Mouse (Mus musculus) embryonic facial prominence, embryonic 10.5 days (tissue): Measurements from ENCODE around the gene Ugcg. TPM values are rescaled to one million over a fixed set of nuclear protein-coding genes. Genes with fewer than 3 reads are reported as not detected.
A peak's percentile ranks its signal among the peaks of the same experiment; 100 is the strongest.

Experiments
- DNase-seq: peaks from one replicate; pipeline ENCODE4 v3.0.0-alpha.2; 2017; ENCODE audit warnings: low spot score
- H3K27ac ChIP-seq: fragments of 300-500 bp; sonication (generic); replicated peaks from 2 replicates; pipeline ENCODE4 v1.5.1; 2016; ENCODE audit warnings: mild to moderate bottlenecking
- H3K27me3 ChIP-seq: fragments of 300-500 bp; sonication (generic); replicated peaks from 2 replicates; pipeline ENCODE4 v1.6.1; 2016; ENCODE audit warnings: low read depth, mild to moderate bottlenecking; ENCODE audit not compliant: poor library complexity, severe bottlenecking
- H3K36me3 ChIP-seq: fragments of 300-500 bp; sonication (generic); replicated peaks from 2 replicates; pipeline ENCODE4 v1.6.1; 2016; ENCODE audit warnings: mild to moderate bottlenecking, moderate library complexity
- H3K4me1 ChIP-seq: fragments of 300-500 bp; sonication (generic); 2 replicates; pipeline ENCODE4 v1.6.1; 2016
- H3K4me3 ChIP-seq: fragments of 300-500 bp; sonication (generic); 2 replicates; pipeline ENCODE4 v1.5.1; 2016; ENCODE audit warnings: mild to moderate bottlenecking, moderate library complexity
- H3K9me3 ChIP-seq: fragments of 300-500 bp; sonication (generic); 2 replicates; pipeline ENCODE4 v1.6.1; 2016; ENCODE audit warnings: mild to moderate bottlenecking
- WGBS: fragments of 180-500 bp; shearing (Covaris S2); methylation state at CpG from one replicate; pipeline ENCODE4 v1.1.7; 2016; 5-methylcytosine and 5-hydroxymethylcytosine counted together
- polyA plus RNA-seq: library from polyadenylated mRNA; unstranded; fragments of >200 nt; fragmentation: Nextera tagmentation; extraction: Ambion mirVana; gene quantifications from 2 replicates; pipeline ENCODE4 v1.2.1, GENCODE M21; 2016

Ugcg gene
- polyA plus RNA-seq, 1 experiment from 2014 or later: 9.9 TPM

DNA sequence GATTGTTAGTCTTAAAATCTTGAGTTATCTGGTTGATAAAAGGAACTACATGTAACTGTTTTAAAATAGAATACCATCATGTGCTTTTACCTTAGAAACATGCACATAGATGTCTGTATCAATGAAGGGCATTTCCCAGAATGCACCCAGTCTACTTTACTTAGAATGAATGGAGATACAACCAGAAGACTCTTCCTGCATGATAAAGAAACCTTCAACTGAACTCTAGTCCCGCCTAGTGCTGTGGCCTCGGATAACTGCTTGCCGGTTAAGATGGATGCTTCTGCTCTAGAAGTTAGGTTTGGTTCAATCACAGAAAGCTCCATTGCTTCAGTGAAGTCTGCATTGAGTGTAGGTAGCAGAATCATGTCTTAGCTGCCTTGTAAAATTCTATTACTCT, 26.5 kb downstream of the Ugcg start:
- WGBS: 94% methylated on average over 3 of the region's 3 CpGs
- Histone ChIP-seq H3K36me3 (peaks cover 71% of the 10 kb centered on the region), H3K27ac (no peak overlapping the region), H3K4me1 (no peaks in the 10 kb centered on the region), H3K27me3 (no peaks in the 10 kb centered on the region), H3K4me3 (no peak overlapping the region), H3K9me3 (no peaks in the 10 kb centered on the region)
- no peak for DNase-seq

DNA sequence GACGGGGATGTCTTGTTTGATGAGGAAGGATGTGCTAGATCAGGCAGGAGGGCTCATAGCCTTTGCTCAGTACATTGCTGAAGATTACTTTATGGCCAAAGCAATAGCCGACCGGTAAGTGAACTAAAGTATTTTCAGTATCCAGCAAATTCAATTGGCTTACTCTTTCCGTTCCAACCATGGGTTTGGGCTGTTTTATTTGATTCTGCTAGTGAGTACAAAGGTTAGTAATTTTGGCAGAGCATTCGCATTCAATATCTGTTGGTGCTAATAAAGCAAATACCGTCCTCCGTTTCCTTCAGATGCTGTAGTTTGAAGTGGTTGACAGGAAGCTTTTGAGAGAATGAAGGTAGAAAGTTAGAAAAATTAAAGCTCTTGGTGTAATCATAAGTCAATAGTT, 28.0 kb downstream of the Ugcg start:
- H3K27me3 ChIP-seq: no peaks in the 10 kb centered on the region
- H3K9me3 ChIP-seq: no peaks in the 10 kb centered on the region
- 95% methylated on average over 7 of the region's 7 CpGs for WGBS
- no peak for DNase-seq
- no peak overlapping the region for H3K27ac ChIP-seq
- no peaks in the 10 kb centered on the region for H3K4me1 ChIP-seq
- peaks cover 75% of the 10 kb centered on the region for H3K36me3 ChIP-seq
- H3K4me3 ChIP-seq: no peak overlapping the region

DNA sequence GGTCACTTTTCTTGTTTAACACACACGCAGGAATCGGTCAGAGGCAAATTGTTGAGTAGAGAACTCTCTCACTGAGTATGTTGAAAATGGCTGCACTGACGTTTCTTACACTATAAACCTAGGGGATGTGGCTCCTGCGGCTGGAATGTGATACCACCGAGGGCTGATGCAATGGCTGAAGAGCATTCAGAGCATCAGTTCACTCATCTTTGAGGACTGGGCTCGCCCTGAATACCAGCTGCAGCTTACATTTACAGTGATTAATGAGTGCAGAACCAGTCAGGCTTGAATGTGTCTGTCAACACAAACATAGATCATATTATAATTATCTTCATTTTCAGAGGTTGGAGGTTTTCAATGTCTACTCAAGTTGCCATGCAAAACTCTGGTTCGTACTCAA, 29.1 kb downstream of the Ugcg start:
- no peaks in the 10 kb centered on the region for H3K9me3 ChIP-seq
- WGBS: 91% methylated on average over 7 of the region's 7 CpGs
- H3K27ac ChIP-seq: no peak overlapping the region
- no peak for DNase-seq
- peaks cover 79% of the 10 kb centered on the region for H3K36me3 ChIP-seq
- H3K4me1 ChIP-seq: no peaks in the 10 kb centered on the region
- H3K4me3 ChIP-seq: no peak overlapping the region
- H3K27me3 ChIP-seq: no peaks in the 10 kb centered on the region

DNA sequence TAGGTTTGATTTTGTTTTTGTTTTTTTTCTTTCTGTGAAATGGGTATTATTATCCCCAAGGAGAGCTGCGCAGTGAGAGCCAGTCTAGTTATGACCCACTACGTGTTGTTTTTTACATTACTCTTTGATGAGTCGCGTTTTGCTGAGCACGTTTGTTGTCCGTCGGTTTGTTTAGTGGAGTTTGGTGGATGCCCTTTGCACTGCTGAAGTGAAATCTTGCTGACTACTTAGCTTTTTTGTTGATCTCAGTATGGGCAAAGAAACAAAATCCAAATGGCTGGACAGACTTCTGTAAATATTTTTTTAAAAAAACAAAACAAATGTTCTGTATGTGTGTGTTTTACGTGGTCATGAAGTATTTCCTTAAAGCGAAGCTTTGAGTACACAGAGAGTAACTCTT, 33.2 kb downstream of the Ugcg start:
- WGBS: 95% methylated on average over 9 of the region's 9 CpGs
- no peak overlapping the region for H3K27ac ChIP-seq
- H3K4me3 ChIP-seq: no peak overlapping the region
- H3K27me3 ChIP-seq: no peaks in the 10 kb centered on the region
- H3K4me1 ChIP-seq: no peaks in the 10 kb centered on the region
- DNase-seq: no peak
- no peaks in the 10 kb centered on the region for H3K9me3 ChIP-seq
- H3K36me3 ChIP-seq: peaks cover 73% of the 10 kb centered on the region

DNA sequence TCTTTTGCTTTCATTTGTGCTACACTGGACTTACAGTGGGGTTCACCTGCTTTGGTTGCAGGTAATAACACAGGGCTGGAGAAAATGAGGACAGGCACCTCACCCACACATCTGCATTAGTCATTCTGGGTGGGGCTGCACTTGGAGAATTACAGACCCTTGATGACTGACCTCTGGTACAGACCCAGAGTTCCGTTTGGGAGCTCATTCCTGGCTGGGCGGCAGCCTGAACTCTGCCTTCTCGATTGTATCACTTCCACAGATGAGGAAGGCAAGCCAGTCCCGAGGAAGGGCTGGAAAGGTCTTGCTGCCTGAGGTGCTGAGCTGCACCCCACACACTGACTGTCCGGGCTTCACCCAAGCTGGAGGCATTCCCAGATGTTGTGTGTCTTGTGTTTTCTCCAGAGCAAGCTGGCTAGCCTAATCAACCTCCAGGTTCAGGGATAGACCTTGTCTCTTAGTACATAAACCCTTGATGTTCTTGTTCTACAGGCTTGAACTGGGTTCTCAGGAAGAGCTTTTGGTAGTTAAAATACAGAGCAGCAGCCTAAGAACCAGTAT, 34.1 kb downstream of the Ugcg start:
- Histone ChIP-seq H3K36me3 (peaks cover 66% of the 10 kb centered on the region), H3K9me3 (no peaks in the 10 kb centered on the region), H3K27ac (no peak overlapping the region), H3K4me3 (no peak overlapping the region), H3K27me3 (no peaks in the 10 kb centered on the region), H3K4me1 (no peaks in the 10 kb centered on the region)
- no peak for DNase-seq
- WGBS: 88% methylated on average over 5 of the region's 5 CpGs

DNA sequence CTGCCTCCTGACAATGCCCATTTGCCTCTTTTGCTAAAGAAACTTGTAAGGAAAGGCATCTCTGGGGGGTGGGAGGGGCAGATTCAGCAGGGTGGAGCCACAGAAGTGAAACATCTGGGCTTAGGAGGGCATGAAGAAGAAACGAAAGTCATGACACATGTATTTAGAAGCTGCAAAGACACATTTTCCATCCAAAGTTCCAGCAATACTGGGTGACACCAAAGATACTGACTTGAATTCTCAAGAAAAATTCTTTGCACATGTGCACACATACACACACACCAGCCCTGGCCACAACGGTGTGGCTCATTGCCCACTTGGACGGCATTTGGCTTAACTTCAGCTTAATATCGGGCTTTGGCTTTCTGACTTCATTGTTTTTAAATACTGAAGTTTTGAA, 35.8 kb downstream of the Ugcg start:
- peaks cover 51% of the 10 kb centered on the region for H3K36me3 ChIP-seq
- no peaks in the 10 kb centered on the region for H3K4me1 ChIP-seq
- H3K27me3 ChIP-seq: no peaks in the 10 kb centered on the region
- WGBS: 93% methylated on average over 4 of the region's 4 CpGs
- H3K27ac ChIP-seq: no peak overlapping the region
- H3K4me3 ChIP-seq: no peak overlapping the region
- no peak for DNase-seq
- H3K9me3 ChIP-seq: no peaks in the 10 kb centered on the region

DNA sequence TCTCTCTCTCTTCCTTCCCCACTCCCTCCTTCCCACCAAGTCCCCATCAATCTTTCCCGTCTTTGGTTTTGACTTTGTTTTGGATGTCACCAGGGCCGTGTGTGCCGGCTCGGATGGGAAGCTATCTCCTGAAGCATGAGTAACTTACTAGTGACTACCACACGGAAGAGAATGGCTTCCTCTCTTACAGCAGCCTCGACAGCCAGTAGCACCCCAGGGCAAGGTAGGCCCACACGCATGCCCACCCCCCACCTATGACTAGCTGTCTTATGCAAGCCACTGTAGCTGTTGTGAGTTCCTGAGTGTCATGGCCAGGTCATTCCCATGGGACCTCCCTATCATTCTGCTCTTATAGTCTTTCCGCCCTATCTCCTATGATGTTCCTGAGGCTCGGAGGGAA, 38.0 kb downstream of the Ugcg start:
- WGBS: 93% methylated on average over 9 of the region's 9 CpGs
- H3K27ac ChIP-seq: no peak overlapping the region
- H3K9me3 ChIP-seq: no peaks in the 10 kb centered on the region
- H3K27me3 ChIP-seq: no peaks in the 10 kb centered on the region
- H3K4me3 ChIP-seq: no peak overlapping the region
- H3K4me1 ChIP-seq: peaks cover 7% of the 10 kb centered on the region; the same call in 1 of the 2 replicates
- peaks cover 37% of the 10 kb centered on the region for H3K36me3 ChIP-seq
- DNase-seq: no peak

DNA sequence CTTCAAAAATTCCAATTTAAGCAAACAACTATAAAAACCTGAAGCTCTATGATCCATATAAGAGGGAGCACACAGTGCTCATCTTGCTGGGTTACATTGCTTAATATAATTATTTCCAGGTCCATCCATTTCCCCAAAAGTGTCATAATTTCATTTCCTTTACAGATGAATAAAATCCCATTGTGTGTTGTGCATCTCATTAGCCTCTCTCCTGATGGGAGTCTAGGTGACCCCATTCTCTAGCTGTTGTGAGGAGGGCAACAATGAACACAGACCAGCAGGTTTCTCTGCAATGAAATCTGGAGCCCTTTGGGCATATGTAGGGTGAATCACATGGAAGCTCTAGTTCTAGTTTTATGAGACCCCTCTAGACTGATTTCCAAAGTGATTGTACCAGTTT, 39.9 kb downstream of the Ugcg start:
- Histone ChIP-seq H3K27me3 (no peaks in the 10 kb centered on the region), H3K4me1 (peaks cover 7% of the 10 kb centered on the region; the same call in 1 of the 2 replicates), H3K4me3 (no peak overlapping the region), H3K9me3 (no peaks in the 10 kb centered on the region), H3K27ac (no peak overlapping the region), H3K36me3 (peaks cover 19% of the 10 kb centered on the region)
- no peak for DNase-seq

DNA sequence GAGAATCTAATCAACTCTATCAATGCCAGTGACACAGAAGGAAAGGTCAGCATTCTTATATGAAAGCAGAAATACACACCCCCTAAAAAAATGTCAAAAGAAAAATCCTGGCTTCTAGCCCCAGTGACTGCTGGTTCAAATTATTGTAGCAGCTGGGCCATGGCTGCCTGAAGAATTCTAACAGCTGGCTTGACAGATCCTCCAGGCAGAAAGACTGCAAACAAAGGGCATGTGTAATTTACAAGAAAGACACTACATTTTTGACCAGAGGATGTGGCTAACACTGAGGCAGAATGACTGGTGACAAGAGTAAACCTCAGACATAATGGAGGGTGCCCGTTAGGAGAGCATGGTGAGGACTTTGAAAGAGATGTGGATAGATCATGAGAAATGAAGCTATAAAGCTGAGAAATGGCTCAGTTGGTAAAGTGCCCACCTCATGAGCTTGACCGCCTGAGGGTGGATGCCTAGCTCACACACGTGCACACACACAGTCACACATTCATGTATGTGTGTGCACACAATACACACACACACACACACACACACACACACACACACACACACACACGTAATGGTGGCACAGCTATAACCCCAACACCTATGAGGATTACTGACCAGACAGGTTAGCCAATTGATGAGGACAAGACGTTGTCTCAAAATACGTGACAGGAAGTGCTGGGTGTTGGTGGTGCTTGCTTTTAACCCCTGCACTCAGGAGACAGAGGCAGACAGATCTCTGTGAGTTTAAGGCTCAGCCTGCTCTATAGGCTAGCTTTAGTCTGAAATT, 42.4 kb downstream of the Ugcg start:
- H3K4me1 ChIP-seq: peaks cover 7% of the 10 kb centered on the region; the same call in 1 of the 2 replicates
- no peak for DNase-seq
- no peaks in the 10 kb centered on the region for H3K9me3 ChIP-seq
- peaks cover 3% of the 10 kb centered on the region; the same call in 1 of the 2 replicates for H3K36me3 ChIP-seq
- H3K27ac ChIP-seq: 0 out of 2 replicates have a peak overlapping the region, but pooled peaks have one; percentile 40
- 84% methylated on average over 6 of the region's 6 CpGs for WGBS
- no peak overlapping the region for H3K4me3 ChIP-seq
- no peaks in the 10 kb centered on the region for H3K27me3 ChIP-seq

DNA sequence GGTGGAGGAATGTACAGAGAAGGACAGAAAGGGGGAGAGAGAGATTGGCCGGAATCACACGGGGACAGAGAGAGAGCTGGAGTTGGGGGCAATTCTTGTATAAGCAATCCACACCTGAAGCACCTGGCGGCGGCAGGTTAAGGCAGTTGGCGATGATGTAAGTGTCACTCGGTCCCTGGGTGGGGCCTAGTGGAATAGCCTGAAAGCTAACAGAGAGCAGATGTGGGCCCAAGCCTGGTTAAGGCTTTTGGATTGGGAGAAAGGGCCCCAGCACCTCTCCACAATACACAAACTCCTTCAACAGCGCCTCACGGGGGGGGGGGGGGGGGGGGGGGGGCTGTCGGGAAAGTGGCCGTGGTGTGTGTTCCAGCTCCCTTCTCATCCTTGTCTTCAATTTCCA, 45.0 kb downstream of the Ugcg start:
- no peak overlapping the region for H3K27ac ChIP-seq
- H3K9me3 ChIP-seq: no peaks in the 10 kb centered on the region
- WGBS: 87% methylated on average over 9 of the region's 10 CpGs
- no peak overlapping the region for H3K4me3 ChIP-seq
- DNase-seq: no peak
- H3K36me3 ChIP-seq: no peaks in the 10 kb centered on the region
- no peaks in the 10 kb centered on the region for H3K27me3 ChIP-seq
- H3K4me1 ChIP-seq: peaks cover 12% of the 10 kb centered on the region

DNA sequence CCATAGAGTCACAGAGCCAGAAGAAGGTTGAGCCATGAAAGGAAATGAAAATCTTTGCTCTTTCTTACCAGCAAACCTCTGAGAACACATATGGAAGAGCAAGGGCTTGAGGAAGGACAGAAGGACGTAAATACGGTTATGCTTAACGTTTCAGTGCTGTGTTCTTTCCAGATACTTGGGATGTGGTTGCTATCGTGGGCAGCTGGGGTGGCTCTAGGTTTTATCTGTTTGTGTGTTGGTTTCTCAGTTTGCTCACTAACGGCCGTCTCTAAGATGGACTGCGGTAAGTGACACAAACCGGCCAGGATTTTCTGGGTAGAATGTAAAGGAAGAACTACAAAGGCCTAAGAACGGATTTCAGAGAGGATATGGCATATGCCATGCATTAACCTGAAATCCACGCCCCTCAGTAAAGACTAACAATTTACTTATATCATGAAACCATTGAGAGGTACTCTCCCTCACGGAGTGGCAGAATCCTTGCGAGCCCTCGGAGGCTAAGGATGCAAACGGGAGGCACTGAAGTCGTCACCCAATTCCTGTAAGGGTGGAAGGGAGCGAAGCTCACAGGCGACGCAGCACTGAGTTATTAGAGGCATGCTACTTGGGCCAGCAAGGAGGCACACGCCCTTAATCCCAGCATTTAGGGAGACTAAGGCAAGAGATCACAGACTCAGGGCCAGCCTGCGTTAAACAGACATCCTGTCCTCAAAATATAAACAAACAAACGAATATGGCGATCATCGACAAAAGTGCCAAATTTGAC, 45.6 kb downstream of the Ugcg start:
- H3K4me1 ChIP-seq: peaks cover 17% of the 10 kb centered on the region
- 90% methylated on average over 23 of the region's 23 CpGs for WGBS
- H3K36me3 ChIP-seq: no peaks in the 10 kb centered on the region
- no peak for DNase-seq
- H3K27ac ChIP-seq: no peak overlapping the region
- no peak overlapping the region for H3K4me3 ChIP-seq
- no peaks in the 10 kb centered on the region for H3K9me3 ChIP-seq
- H3K27me3 ChIP-seq: no peaks in the 10 kb centered on the region

DNA sequence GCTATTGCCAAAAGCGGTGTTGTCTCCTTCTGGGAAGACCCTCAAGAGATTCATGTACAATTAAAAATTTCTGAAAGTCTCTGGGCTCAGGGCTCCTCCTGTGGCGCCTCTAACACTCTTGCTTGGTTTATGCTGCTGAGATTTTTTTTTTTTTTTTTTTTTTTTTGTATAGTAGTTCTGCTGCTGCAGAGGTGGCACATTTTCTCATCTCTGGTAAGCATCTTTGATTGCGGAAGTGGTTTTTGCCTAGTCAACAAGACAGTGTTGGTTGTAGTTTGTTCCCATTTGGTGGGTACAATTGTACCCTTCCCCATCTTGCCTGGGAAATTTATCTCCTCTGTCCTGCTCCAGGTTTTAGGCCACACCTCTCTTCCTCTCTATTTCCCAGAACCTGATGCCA, 47.3 kb downstream of the Ugcg start:
- Histone ChIP-seq H3K27ac (no peak overlapping the region), H3K27me3 (no peaks in the 10 kb centered on the region), H3K36me3 (no peaks in the 10 kb centered on the region), H3K4me3 (no peak overlapping the region), H3K9me3 (no peaks in the 10 kb centered on the region), H3K4me1 (peaks cover 16% of the 10 kb centered on the region)
- WGBS: 95% methylated on average over 3 of the region's 3 CpGs
- no peak for DNase-seq
